Mouse (Mus musculus): ENCODE data around the gene Zbed4. TPM values are rescaled to one million over a fixed set of nuclear protein-coding genes. Genes with fewer than 3 reads are reported as not detected.
A peak's percentile ranks its signal among the peaks of the same experiment; 100 is the strongest.

Gene Zbed4
- total and polyA plus RNA-seq, 2 experiments from 2014 or later, result 4.8 to 18.6 TPM

DNA sequence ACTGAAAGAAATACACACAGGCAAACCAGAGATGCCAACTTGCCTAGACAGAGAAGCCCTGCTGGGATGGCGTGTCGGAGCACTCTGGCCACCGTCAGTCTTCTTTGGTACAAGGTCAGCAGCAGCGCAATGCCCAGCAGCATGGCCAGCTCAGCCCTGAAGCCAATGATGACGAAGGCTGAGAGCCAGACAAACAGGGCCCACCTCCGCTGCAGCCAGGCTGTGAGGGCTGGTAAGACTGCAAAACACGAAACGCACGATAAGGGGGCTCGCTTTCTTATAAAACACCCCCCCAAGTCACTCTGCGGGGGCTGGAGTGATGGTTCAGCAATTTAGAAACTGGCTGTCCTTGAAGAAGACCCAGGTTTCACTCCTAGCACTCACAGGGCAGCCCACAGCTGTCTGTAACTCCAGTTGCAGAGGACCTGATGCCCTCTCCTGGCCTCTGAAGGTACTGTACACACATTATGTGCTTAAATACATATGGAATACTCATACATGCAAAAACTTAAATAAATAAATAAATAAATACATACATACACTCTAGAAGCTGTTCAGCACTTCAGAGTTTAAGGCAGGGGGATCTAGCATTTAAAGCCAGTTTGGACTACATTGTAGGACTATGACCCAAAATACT, 63.1 kb downstream of the Zbed4 start:
- DNase-seq (ENCODE audit: low spot score) (no peak), ATAC-seq (no peak)
- peaks cover 4% of the 10 kb centered on the region; the same call in 1 of the 2 replicates for H3K36me3 ChIP-seq (ENCODE audit: insufficient read depth, low read length)
- H3K9me3 ChIP-seq (ENCODE audit: low read length), result no peaks in the 10 kb centered on the region
- H3K4me3 ChIP-seq (ENCODE audit: low read length), result no peak overlapping the region
- H3K27me3 ChIP-seq (ENCODE audit: insufficient read depth, low read length), result no peaks in the 10 kb centered on the region
- peak; percentile 39 for TF ChIP-seq CTCF (IDR thresholded peaks at IDR 0.05; ENCODE audit: low read depth)
- H3K27ac ChIP-seq, result no peak overlapping the region
- H3K9ac ChIP-seq (replicated peaks; ENCODE audit: low read length), result no peak overlapping the region
- WGBS, result 96% methylated on average over 11 of the region's 11 CpGs
- H3K4me2 ChIP-seq (ENCODE audit: low read depth, low read length), result no peak overlapping the region
- peaks cover 5% of the 10 kb centered on the region; the same call in 1 of the 2 replicates for H3K4me1 ChIP-seq (ENCODE audit: insufficient read depth, low read length)

- H3K4me3 ChIP-seq (ENCODE audit: low read length), result no peak overlapping the region
- ATAC-seq, result no peak
- H3K9me3 ChIP-seq (ENCODE audit: low read length), result no peaks in the 10 kb centered on the region
- no peak for TF ChIP-seq CTCF (IDR thresholded peaks at IDR 0.05; ENCODE audit: low read depth)
- WGBS, result 91% methylated on average over 6 of the region's 6 CpGs
- H3K36me3 ChIP-seq (ENCODE audit: insufficient read depth, low read length), result peaks cover 4% of the 10 kb centered on the region; the same call in 1 of the 2 replicates
- DNase-seq (ENCODE audit: low spot score), result no peak
- no peak overlapping the region for H3K4me2 ChIP-seq (ENCODE audit: low read depth, low read length)
- no peak overlapping the region for H3K27ac ChIP-seq
- H3K4me1 ChIP-seq (ENCODE audit: insufficient read depth, low read length), result peaks cover 9% of the 10 kb centered on the region
- H3K9ac ChIP-seq (replicated peaks; ENCODE audit: low read length), result no peak overlapping the region
- no peaks in the 10 kb centered on the region for H3K27me3 ChIP-seq (ENCODE audit: insufficient read depth, low read length)
These were observed 63.8 kb downstream of the Zbed4 start for GRCm38 (mm10) chr15:88815196-88815700.

GRCm38 (mm10) chr15:88819026-88819905, 67.8 kb downstream of the Zbed4 start, which contains the start of the genes Alg12 and Creld2:
Gene Alg12 (minus strand): TSS chr15:88819318.
Gene Creld2 (plus strand): TSS chr15:88819646.
- Histone ChIP-seq H3K4me1 (ENCODE audit: insufficient read depth, low read length) (peaks cover 16% of the 10 kb centered on the region), H3K36me3 (ENCODE audit: insufficient read depth, low read length) (0 out of 2 replicates have a peak, but pooled peaks cover 21% of the 10 kb centered on the region), H3K4me3 (ENCODE audit: low read length) (peak within 1 kb of the TSS; percentile 86), H3K9me3 (ENCODE audit: low read length) (no peaks in the 10 kb centered on the region), H3K4me2 (ENCODE audit: low read depth, low read length) (peak within 1 kb of the TSS; percentile 84), H3K27me3 (ENCODE audit: insufficient read depth, low read length) (no peaks in the 10 kb centered on the region), H3K27ac (peak within 1 kb of the TSS; percentile 81), H3K9ac (replicated peaks; ENCODE audit: low read length) (peak within 1 kb of the TSS; percentile 72)
- under 1% methylated on average over 87 of the region's 88 CpGs for WGBS
- ATAC-seq (peak; percentile 99), DNase-seq (ENCODE audit: low spot score) (peak; percentile 100)
- no peak for TF ChIP-seq CTCF (IDR thresholded peaks at IDR 0.05; ENCODE audit: low read depth)

- Histone ChIP-seq H3K36me3 (ENCODE audit: insufficient read depth, low read length) (peaks cover 26% of the 10 kb centered on the region; the same call in 1 of the 2 replicates), H3K27ac (peak overlapping the region; percentile 69; the same call in 1 of the 2 replicates)
- no peak for ATAC-seq
These were observed 68.4 kb downstream of the Zbed4 start for GRCm38 (mm10) chr15:88819906-88820303.

GRCm38 (mm10) chr15:88821403-88821802, 69.9 kb downstream of the Zbed4 start:
- H3K9ac ChIP-seq (replicated peaks; ENCODE audit: low read length), result no peak overlapping the region
- H3K27me3 ChIP-seq (ENCODE audit: insufficient read depth, low read length), result no peaks in the 10 kb centered on the region
- ATAC-seq (no peak), DNase-seq (ENCODE audit: low spot score) (no peak)
- H3K4me2 ChIP-seq (ENCODE audit: low read depth, low read length), result no peak overlapping the region
- peaks cover 16% of the 10 kb centered on the region for H3K4me1 ChIP-seq (ENCODE audit: insufficient read depth, low read length)
- WGBS, result 86% methylated on average over 7 of the region's 7 CpGs
- peaks cover 38% of the 10 kb centered on the region for H3K36me3 ChIP-seq (ENCODE audit: insufficient read depth, low read length)
- H3K9me3 ChIP-seq (ENCODE audit: low read length), result no peaks in the 10 kb centered on the region
- H3K27ac ChIP-seq, result no peak overlapping the region
- TF ChIP-seq CTCF (IDR thresholded peaks at IDR 0.05; ENCODE audit: low read depth), result no peak
- H3K4me3 ChIP-seq (ENCODE audit: low read length), result no peak overlapping the region

More at GRCm38 (mm10) chr15:88819906-88820303, 68.4 kb downstream of the Zbed4 start:
- no peak for DNase-seq (ENCODE audit: low spot score)
- H3K9ac ChIP-seq (replicated peaks; ENCODE audit: low read length), result peak overlapping the region; percentile 72
- H3K9me3 ChIP-seq (ENCODE audit: low read length), result no peaks in the 10 kb centered on the region
- H3K27me3 ChIP-seq (ENCODE audit: insufficient read depth, low read length), result no peaks in the 10 kb centered on the region
- TF ChIP-seq CTCF (IDR thresholded peaks at IDR 0.05; ENCODE audit: low read depth), result no peak
- H3K4me3 ChIP-seq (ENCODE audit: low read length), result peak overlapping the region; percentile 86
- H3K4me2 ChIP-seq (ENCODE audit: low read depth, low read length), result peak overlapping the region; percentile 84
- under 1% methylated on average over 23 of the region's 23 CpGs for whole genome bisulfite sequencing
- H3K4me1 ChIP-seq (ENCODE audit: insufficient read depth, low read length), result peaks cover 16% of the 10 kb centered on the region

- no peak for ATAC-seq
- 91% methylated on average over 7 of the region's 7 CpGs for WGBS
- peaks cover 41% of the 10 kb centered on the region for H3K36me3 ChIP-seq (ENCODE audit: insufficient read depth, low read length)
These were observed 71.1 kb downstream of the Zbed4 start for GRCm38 (mm10) chr15:88822513-88822912.

More at GRCm38 (mm10) chr15:88822513-88822912, 71.1 kb downstream of the Zbed4 start:
- H3K4me1 ChIP-seq (ENCODE audit: insufficient read depth, low read length), result peaks cover 16% of the 10 kb centered on the region
- H3K27ac ChIP-seq, result no peak overlapping the region
- no peak overlapping the region for H3K4me2 ChIP-seq (ENCODE audit: low read depth, low read length)
- DNase-seq (ENCODE audit: low spot score), result no peak
- H3K4me3 ChIP-seq (ENCODE audit: low read length), result no peak overlapping the region
- TF ChIP-seq CTCF (IDR thresholded peaks at IDR 0.05; ENCODE audit: low read depth), result no peak
- H3K9ac ChIP-seq (replicated peaks; ENCODE audit: low read length), result no peak overlapping the region
- no peaks in the 10 kb centered on the region for H3K9me3 ChIP-seq (ENCODE audit: low read length)
- no peaks in the 10 kb centered on the region for H3K27me3 ChIP-seq (ENCODE audit: insufficient read depth, low read length)
